Mouse (Mus musculus) MEL (cell line): ENCODE measurements at regions not wholly inside any gene's neighbourhood (a gene's known extent, or its start where the extent isn't known, plus 50 kb on each side); places are given as distances from the start of the nearest gene placed in this dataset.

Experiments
- POLR2A ChIP-seq, 2 experiments: IDR thresholded peaks; 2 replicates each; pipeline ENCODE4 v1.6.1; 2011 to 2012; ENCODE audit warnings: low read length in 2 of 2, mild to moderate bottlenecking in 2 of 2, control low read depth in 1 of 2, improper control_type of control experiment in 1 of 2, low read depth in 1 of 2, moderate library complexity in 1 of 2; ENCODE audit not compliant: control insufficient read depth in 1 of 2, insufficient read depth in 1 of 2, poor library complexity in 1 of 2
- RCOR1 ChIP-seq: IDR thresholded peaks from 2 replicates; pipeline ENCODE4 v1.6.1; 2012; ENCODE audit warnings: low read depth, mild to moderate bottlenecking, inconsistent platforms, low read length, improper control_type of control experiment
- USF1 ChIP-seq: IDR thresholded peaks from 2 replicates; pipeline ENCODE4 v1.6.1; 2014; ENCODE audit warnings: low read depth, mild to moderate bottlenecking, inconsistent platforms, low read length, improper control_type of control experiment, moderate library complexity

GRCm38 (mm10) chr16:55555821-55556535 is 258.2 kb upstream of the Zpld1 start:
- TF ChIP-seq POLR2A (IDR thresholded peaks at IDR 0.05; ENCODE audit: control insufficient read depth in 1 of 2, insufficient read depth in 1 of 2, low read depth in 1 of 2, low read length in 2 of 2, poor library complexity in 1 of 2) (no peak), USF1 (no peak), RCOR1 (no peak)
